8 mouse cellular contexts compared by ENCODE assay signal in the genomic region with DNA sequence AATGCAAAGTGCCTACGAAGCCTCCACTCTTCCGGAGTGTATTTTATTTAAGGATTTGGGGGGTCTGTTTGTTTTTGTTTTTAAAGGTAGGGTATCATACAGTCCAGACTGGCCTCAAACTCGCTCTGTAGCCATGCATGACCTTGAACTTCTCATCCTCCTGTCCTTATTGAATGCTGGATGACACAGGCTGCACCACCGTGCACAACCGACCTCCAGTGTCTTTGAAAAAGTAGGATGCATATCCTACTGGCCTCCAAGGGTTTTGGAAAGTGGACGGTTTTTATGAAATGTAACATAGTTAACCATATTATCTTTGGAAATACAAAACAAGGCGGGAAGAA. TPM values are rescaled to one million over a fixed set of nuclear protein-coding genes. Genes with fewer than 3 reads are reported as not detected.
DNase-seq lines count a peak whose midpoint lies in the region; ATAC-seq and TF ChIP-seq lines count a peak whose summit lies in the region.

No protein-coding gene starts in this region.

- no peak for TF ChIP-seq CTCF in kidney, adult 2 months (conservative IDR thresholded peaks at IDR 0.05; ENCODE audit: insufficient read depth, insufficient read length, low read depth, low read length)
- TF ChIP-seq CTCF in hindbrain, postnatal 0 days (IDR thresholded peaks at IDR 0.05; ENCODE audit: low read depth): no peak

- H3K4me2 ChIP-seq in embryonic facial prominence, embryonic 11.5 days (ENCODE audit: low read depth, low read length): peak overlapping the region; percentile 85
- peak overlapping the region; percentile 64 for H3K4me2 ChIP-seq in hindbrain, postnatal 0 days (ENCODE audit: low read depth, low read length)
- peak overlapping the region; percentile 65 for H3K4me2 ChIP-seq in midbrain, embryonic 15.5 days

- H3K27ac ChIP-seq in kidney, adult 2 months (ENCODE audit: insufficient read depth, low read depth, low read length): no peak overlapping the region
- H3K27ac ChIP-seq in embryonic facial prominence, embryonic 11.5 days (replicated peaks; ENCODE audit: low read depth, low read length): no peak overlapping the region
- H3K27ac ChIP-seq in hindbrain, postnatal 0 days: no peak overlapping the region
- H3K27ac ChIP-seq in midbrain, embryonic 15.5 days: no peak overlapping the region

- DNase-seq in kidney, adult 2 months: no peak
- no peak for DNase-seq in kidney, adult 11 months
- DNase-seq in embryonic facial prominence, embryonic 11.5 days (ENCODE audit: low spot score): no peak
- no peak for DNase-seq in hindbrain, postnatal 0 days (ENCODE audit: low spot score)
- no peak for DNase-seq in adrenal gland, postnatal 25 days
- DNase-seq in ovary, adult 18-20 months (ENCODE audit: low spot score): no peak
- DNase-seq in right cerebral cortex, postnatal 36 days (ENCODE audit: low spot score in 2 of 2): no peak

- H3K4me3 ChIP-seq in kidney, adult 2 months (ENCODE audit: insufficient read depth, low read depth, low read length): peak overlapping the region; percentile 43
- peak overlapping the region; percentile 46 for H3K4me3 ChIP-seq in embryonic facial prominence, embryonic 11.5 days (ENCODE audit: low read depth, low read length)
- peak overlapping the region; percentile 42 for H3K4me3 ChIP-seq in hindbrain, postnatal 0 days (ENCODE audit: low read length)
- H3K4me3 ChIP-seq in midbrain, embryonic 15.5 days: peak overlapping the region; percentile 52

- ATAC-seq in embryonic facial prominence, embryonic 11.5 days (replicated peaks; ENCODE audit: insufficient number of reproducible peaks, low FRiP score, low TSS enrichment, low read depth): peak; percentile 72
- ATAC-seq in hindbrain, postnatal 0 days: peak; percentile 76
- ATAC-seq in midbrain, embryonic 15.5 days (replicated peaks): peak; percentile 70

- H3K9ac ChIP-seq in embryonic facial prominence, embryonic 11.5 days (replicated peaks; ENCODE audit: low read length): peak overlapping the region; percentile 61
- H3K9ac ChIP-seq in hindbrain, postnatal 0 days (replicated peaks; ENCODE audit: low read length): peak overlapping the region; percentile 51
- peak overlapping the region; percentile 50 for H3K9ac ChIP-seq in midbrain, embryonic 15.5 days

- 0 out of 2 replicates have a peak, but pooled peaks cover 3% of the 10 kb centered on the region for H3K4me1 ChIP-seq in kidney, adult 2 months (ENCODE audit: control insufficient read depth, insufficient read depth, low read length)
- no peaks in the 10 kb centered on the region for H3K4me1 ChIP-seq in embryonic facial prominence, embryonic 11.5 days (ENCODE audit: control insufficient read depth, insufficient read depth, low read length)
- no peaks in the 10 kb centered on the region for H3K4me1 ChIP-seq in hindbrain, postnatal 0 days (ENCODE audit: insufficient read depth, low read length)
- H3K4me1 ChIP-seq in midbrain, embryonic 15.5 days: peaks cover 7% of the 10 kb centered on the region

- WGBS in kidney, adult 2 months: 42% methylated on average over 7 of the region's 7 CpGs
- WGBS in embryonic facial prominence, embryonic 11.5 days: 40% methylated on average over 7 of the region's 7 CpGs
- WGBS in hindbrain, postnatal 0 days: 28% methylated on average over 7 of the region's 7 CpGs
- WGBS in midbrain, embryonic 15.5 days: 34% methylated on average over 7 of the region's 7 CpGs

- no peak for TF ChIP-seq POLR2A in kidney, adult 2 months (IDR thresholded peaks at IDR 0.05; ENCODE audit: low read depth, low read length)

- H3K27me3 ChIP-seq in kidney, adult 2 months (replicated peaks; ENCODE audit: control insufficient read depth, insufficient read depth, low read length): no peaks in the 10 kb centered on the region
- H3K27me3 ChIP-seq in embryonic facial prominence, embryonic 11.5 days (ENCODE audit: control insufficient read depth, insufficient read depth, low read length): no peaks in the 10 kb centered on the region
- H3K27me3 ChIP-seq in hindbrain, postnatal 0 days (ENCODE audit: insufficient read depth, low read length): no peaks in the 10 kb centered on the region
- H3K27me3 ChIP-seq in midbrain, embryonic 15.5 days (replicated peaks): no peaks in the 10 kb centered on the region

- H3K9me3 ChIP-seq in embryonic facial prominence, embryonic 11.5 days (replicated peaks; ENCODE audit: control insufficient read depth, low read length): no peaks in the 10 kb centered on the region
- H3K9me3 ChIP-seq in hindbrain, postnatal 0 days (ENCODE audit: low read length): no peaks in the 10 kb centered on the region
- H3K9me3 ChIP-seq in midbrain, embryonic 15.5 days: no peaks in the 10 kb centered on the region

- H3K36me3 ChIP-seq in kidney, adult 2 months (ENCODE audit: control insufficient read depth, insufficient read depth, low read length): no peaks in the 10 kb centered on the region
- H3K36me3 ChIP-seq in embryonic facial prominence, embryonic 11.5 days (replicated peaks; ENCODE audit: control insufficient read depth, insufficient read depth, low read depth, low read length): no peaks in the 10 kb centered on the region
- no peaks in the 10 kb centered on the region for H3K36me3 ChIP-seq in hindbrain, postnatal 0 days (ENCODE audit: insufficient read depth, low read length)
- H3K36me3 ChIP-seq in midbrain, embryonic 15.5 days (replicated peaks): no peaks in the 10 kb centered on the region

RNA-seq across cellular contexts. Expression of a gene that starts 0.3 kb away (rescaled TPM):
- polyA plus RNA-seq in kidney, adult 2 months (2012; rRNA removed): 0.30 TPM in 2 replicates
- 0.18 and 1.3 TPM in 2 replicates for polyA plus RNA-seq in embryonic facial prominence, embryonic 11.5 days (2014; fragmentation: Nextera tagmentation; extraction: Ambion mirVana)
- total RNA-seq in hindbrain, postnatal 0 days (2014; rRNA removed): 3.7 and 5.6 TPM in 2 replicates
- polyA plus RNA-seq in hindbrain, postnatal 0 days (2015; fragmentation: Nextera tagmentation; extraction: Ambion mirVana): 3.3 and 4.0 TPM in 2 replicates
- 4.1 and 4.2 TPM in 2 replicates for polyA plus RNA-seq in midbrain, embryonic 15.5 days (2015; fragmentation: Nextera tagmentation; extraction: Ambion mirVana)
- total RNA-seq in adrenal gland, postnatal 25 days (2021): 1.3 and 1.5 TPM in 2 replicates

RNA-seq across cellular contexts. Expression of a gene that starts 18.6 kb away (rescaled TPM):
- 22.7 and 36.6 TPM in 2 replicates for polyA plus RNA-seq in kidney, adult 2 months (2012; rRNA removed)
- 135 and 136 TPM in 2 replicates for polyA plus RNA-seq in embryonic facial prominence, embryonic 11.5 days (2014; fragmentation: Nextera tagmentation; extraction: Ambion mirVana)
- 27.2 and 36.9 TPM in 2 replicates for total RNA-seq in hindbrain, postnatal 0 days (2014; rRNA removed)
- 191 and 197 TPM in 2 replicates for polyA plus RNA-seq in hindbrain, postnatal 0 days (2015; fragmentation: Nextera tagmentation; extraction: Ambion mirVana)
- polyA plus RNA-seq in midbrain, embryonic 15.5 days (2015; fragmentation: Nextera tagmentation; extraction: Ambion mirVana): 142 and 144 TPM in 2 replicates
- total RNA-seq in adrenal gland, postnatal 25 days (2021): 77.9 and 79.7 TPM in 2 replicates

RNA-seq across cellular contexts. Expression of a gene that starts 47.3 kb away (rescaled TPM):
- polyA plus RNA-seq in kidney, adult 2 months (2012; rRNA removed): 19.1 and 22.5 TPM in 2 replicates
- polyA plus RNA-seq in embryonic facial prominence, embryonic 11.5 days (2014; fragmentation: Nextera tagmentation; extraction: Ambion mirVana): not detected in 2 replicates
- total RNA-seq in hindbrain, postnatal 0 days (2014; rRNA removed): 1.2 and 1.8 TPM in 2 replicates
- 0.78 and 0.85 TPM in 2 replicates for polyA plus RNA-seq in hindbrain, postnatal 0 days (2015; fragmentation: Nextera tagmentation; extraction: Ambion mirVana)
- 0.09 TPM in 1 of 2 replicates, not detected in the other for polyA plus RNA-seq in midbrain, embryonic 15.5 days (2015; fragmentation: Nextera tagmentation; extraction: Ambion mirVana)
- not detected in 2 replicates for total RNA-seq in adrenal gland, postnatal 25 days (2021)

RNA-seq across cellular contexts. Expression of a gene that starts 58.6 kb away (rescaled TPM):
- polyA plus RNA-seq in kidney, adult 2 months (2012; rRNA removed): 0.94 and 1.1 TPM in 2 replicates
- polyA plus RNA-seq in embryonic facial prominence, embryonic 11.5 days (2014; fragmentation: Nextera tagmentation; extraction: Ambion mirVana): 0.10 and 0.31 TPM in 2 replicates
- 1.0 and 5.1 TPM in 2 replicates for total RNA-seq in hindbrain, postnatal 0 days (2014; rRNA removed)
- 0.93 and 1.0 TPM in 2 replicates for polyA plus RNA-seq in hindbrain, postnatal 0 days (2015; fragmentation: Nextera tagmentation; extraction: Ambion mirVana)
- 2.8 and 3.5 TPM in 2 replicates for polyA plus RNA-seq in midbrain, embryonic 15.5 days (2015; fragmentation: Nextera tagmentation; extraction: Ambion mirVana)
- total RNA-seq in adrenal gland, postnatal 25 days (2021): 0.33 and 0.52 TPM in 2 replicates

Comparison
In these comparisons a context has a peak if more than half of its experiments do, and no peak if none do; other contexts are left out.
1. RNA of a gene that starts 47.3 kb away (polyA plus RNA-seq): 19.1 to 22.5 TPM in kidney, adult 2 months; 0.78 to 0.85 TPM in hindbrain, postnatal 0 days, 0.09 TPM in midbrain, embryonic 15.5 days and not detected in embryonic facial prominence, embryonic 11.5 days; every median in the first group is over 10 times any median in the second.
2. Peak in every context shown above with its lines, with median percentiles within 50 percentile points of each other: H3K4me3 ChIP-seq, ATAC-seq, H3K4me2 ChIP-seq and H3K9ac ChIP-seq.